Mouse (Mus musculus): ENCODE measurements around the gene Wdr53. TPM values are rescaled to one million over a fixed set of nuclear protein-coding genes. Genes with fewer than 3 reads are reported as not detected.
"Not testable (repeated sequence)": the region's sequence is repeated elsewhere in the genome, so short reads cannot be mapped to it uniquely, and the experiment has no call there.

Wdr53 gene
- polyA plus RNA-seq, 1 experiment from 2014 or later = 15.6 TPM

- ATAC-seq (ENCODE audit: low FRiP score, low TSS enrichment); H3K27me3 ChIP-seq (ENCODE audit: control insufficient read depth, insufficient read depth, low read length); H3K4me1 ChIP-seq (ENCODE audit: control insufficient read depth, insufficient read depth, low read length); DNase-seq; H3K4me2 ChIP-seq (ENCODE audit: low read length); H3K4me3 ChIP-seq (replicated peaks; ENCODE audit: low read depth, low read length); H3K9me3 ChIP-seq (ENCODE audit: control insufficient read depth, low read length); H3K9ac ChIP-seq (replicated peaks; ENCODE audit: low read length); H3K27ac ChIP-seq (replicated peaks; ENCODE audit: low read depth, low read length): not testable (repeated sequence)
- peaks cover 38% of the 10 kb centered on the region for H3K36me3 ChIP-seq (ENCODE audit: control insufficient read depth, insufficient read depth, low read length)
- 79% methylated on average over 3 of the region's 3 CpGs for WGBS
Observed at GRCm38 (mm10) chr16:32232050-32232449, 15.0 kb upstream of the Wdr53 start.

- Histone ChIP-seq H3K9ac (replicated peaks; ENCODE audit: low read length) (no peak overlapping the region), H3K9me3 (ENCODE audit: control insufficient read depth, low read length) (no peaks in the 10 kb centered on the region), H3K36me3 (ENCODE audit: control insufficient read depth, insufficient read depth, low read length) (peaks cover 30% of the 10 kb centered on the region), H3K4me3 (replicated peaks; ENCODE audit: low read depth, low read length) (no peak overlapping the region), H3K4me2 (ENCODE audit: low read length) (no peak overlapping the region), H3K27me3 (ENCODE audit: control insufficient read depth, insufficient read depth, low read length) (no peaks in the 10 kb centered on the region), H3K27ac (replicated peaks; ENCODE audit: low read depth, low read length) (no peak overlapping the region), H3K4me1 (ENCODE audit: control insufficient read depth, insufficient read depth, low read length) (no peaks in the 10 kb centered on the region)
- 93% methylated on average over 19 of the region's 19 CpGs for WGBS
- DNase-seq (no peak), ATAC-seq (ENCODE audit: low FRiP score, low TSS enrichment) (no peak)
Observed at GRCm38 (mm10) chr16:32237930-32238680, 8.9 kb upstream of the Wdr53 start.

- no peak overlapping the region for H3K4me2 ChIP-seq (ENCODE audit: low read length)
- DNase-seq = no peak
- whole genome bisulfite sequencing = 92% methylated on average over 2 of the region's 2 CpGs
- H3K9me3 ChIP-seq (ENCODE audit: control insufficient read depth, low read length) = no peaks in the 10 kb centered on the region
- no peak overlapping the region for H3K4me3 ChIP-seq (replicated peaks; ENCODE audit: low read depth, low read length)
- no peak overlapping the region for H3K27ac ChIP-seq (replicated peaks; ENCODE audit: low read depth, low read length)
- ATAC-seq (ENCODE audit: low FRiP score, low TSS enrichment) = no peak
- no peak overlapping the region for H3K9ac ChIP-seq (replicated peaks; ENCODE audit: low read length)
- no peaks in the 10 kb centered on the region for H3K27me3 ChIP-seq (ENCODE audit: control insufficient read depth, insufficient read depth, low read length)
- peaks cover 2% of the 10 kb centered on the region; the same call in 1 of the 2 replicates for H3K4me1 ChIP-seq (ENCODE audit: control insufficient read depth, insufficient read depth, low read length)
- H3K36me3 ChIP-seq (ENCODE audit: control insufficient read depth, insufficient read depth, low read length) = peaks cover 16% of the 10 kb centered on the region
Observed at GRCm38 (mm10) chr16:32239428-32240312, 7.4 kb upstream of the Wdr53 start.

- no peaks in the 10 kb centered on the region for H3K9me3 ChIP-seq (ENCODE audit: control insufficient read depth, low read length)
- H3K27me3 ChIP-seq (ENCODE audit: control insufficient read depth, insufficient read depth, low read length) = no peaks in the 10 kb centered on the region
- ATAC-seq (ENCODE audit: low FRiP score, low TSS enrichment) (no peak), DNase-seq (no peak)
- no peak overlapping the region for H3K27ac ChIP-seq (replicated peaks; ENCODE audit: low read depth, low read length)
- no peak overlapping the region for H3K4me2 ChIP-seq (ENCODE audit: low read length)
- H3K9ac ChIP-seq (replicated peaks; ENCODE audit: low read length) = no peak overlapping the region
- H3K4me3 ChIP-seq (replicated peaks; ENCODE audit: low read depth, low read length) = no peak overlapping the region
- H3K36me3 ChIP-seq (ENCODE audit: control insufficient read depth, insufficient read depth, low read length) = no peaks in the 10 kb centered on the region
- H3K4me1 ChIP-seq (ENCODE audit: control insufficient read depth, insufficient read depth, low read length) = peaks cover 17% of the 10 kb centered on the region
- WGBS = 92% methylated on average over 3 of the region's 3 CpGs
Observed at GRCm38 (mm10) chr16:32243901-32244300, 3.1 kb upstream of the Wdr53 start.

GRCm38 (mm10) chr16:32246351-32246791, 656 bp upstream of the Wdr53 start:
- WGBS = under 1% methylated on average over 38 of the region's 41 CpGs
- H3K36me3 ChIP-seq (ENCODE audit: control insufficient read depth, insufficient read depth, low read length) = no peaks in the 10 kb centered on the region

GRCm38 (mm10) chr16:32264225-32264624, 17.2 kb downstream of the Wdr53 start:
- not testable (repeated sequence) for H3K9ac ChIP-seq (replicated peaks; ENCODE audit: low read length); H3K4me1 ChIP-seq (ENCODE audit: control insufficient read depth, insufficient read depth, low read length); H3K36me3 ChIP-seq (ENCODE audit: control insufficient read depth, insufficient read depth, low read length); H3K27ac ChIP-seq (replicated peaks; ENCODE audit: low read depth, low read length); H3K27me3 ChIP-seq (ENCODE audit: control insufficient read depth, insufficient read depth, low read length); ATAC-seq (ENCODE audit: low FRiP score, low TSS enrichment); H3K4me3 ChIP-seq (replicated peaks; ENCODE audit: low read depth, low read length); H3K9me3 ChIP-seq (ENCODE audit: control insufficient read depth, low read length); H3K4me2 ChIP-seq (ENCODE audit: low read length)
- 91% methylated on average over 2 of the region's 2 CpGs for WGBS
- peak; percentile 23 for DNase-seq

More at GRCm38 (mm10) chr16:32246351-32246791, 656 bp upstream of the Wdr53 start:
- DNase-seq (peak; percentile 54), ATAC-seq (ENCODE audit: low FRiP score, low TSS enrichment) (no peak; the same call in 1 of the 2 replicates)
- peak overlapping the region; percentile 88 for H3K9ac ChIP-seq (replicated peaks; ENCODE audit: low read length)
- peak overlapping the region; percentile 81 for H3K4me2 ChIP-seq (ENCODE audit: low read length)
- no peaks in the 10 kb centered on the region for H3K27me3 ChIP-seq (ENCODE audit: control insufficient read depth, insufficient read depth, low read length)
- peak overlapping the region; percentile 76 for H3K4me3 ChIP-seq (replicated peaks; ENCODE audit: low read depth, low read length)
- peaks cover 17% of the 10 kb centered on the region for H3K4me1 ChIP-seq (ENCODE audit: control insufficient read depth, insufficient read depth, low read length)
- H3K27ac ChIP-seq (replicated peaks; ENCODE audit: low read depth, low read length) = peak overlapping the region; percentile 93
- no peaks in the 10 kb centered on the region for H3K9me3 ChIP-seq (ENCODE audit: control insufficient read depth, low read length)

GRCm38 (mm10) chr16:32271291-32271690, 24.3 kb downstream of the Wdr53 start, which contains the start of gene Smco1:
Smco1 (plus strand) TSS chr16:32271468.
- no peak within 1 kb of the TSS for H3K27ac ChIP-seq (replicated peaks; ENCODE audit: low read depth, low read length)
- no peaks in the 10 kb centered on the region for H3K4me1 ChIP-seq (ENCODE audit: control insufficient read depth, insufficient read depth, low read length)
- H3K36me3 ChIP-seq (ENCODE audit: control insufficient read depth, insufficient read depth, low read length) = no peaks in the 10 kb centered on the region
- no peak within 1 kb of the TSS for H3K9ac ChIP-seq (replicated peaks; ENCODE audit: low read length)
- DNase-seq = no peak
- no peak within 1 kb of the TSS for H3K4me2 ChIP-seq (ENCODE audit: low read length)
- ATAC-seq (ENCODE audit: low FRiP score, low TSS enrichment) = no peak
- WGBS = 90% methylated on average over 11 of the region's 11 CpGs
- H3K4me3 ChIP-seq (replicated peaks; ENCODE audit: low read depth, low read length) = no peak within 1 kb of the TSS
- H3K27me3 ChIP-seq (ENCODE audit: control insufficient read depth, insufficient read depth, low read length) = no peaks in the 10 kb centered on the region
- 0 out of 2 replicates have a peak, but pooled peaks cover 3% of the 10 kb centered on the region for H3K9me3 ChIP-seq (ENCODE audit: control insufficient read depth, low read length)

- DNase-seq (no peak), ATAC-seq (ENCODE audit: low FRiP score, low TSS enrichment) (no peak)
- Histone ChIP-seq H3K4me2 (ENCODE audit: low read length) (no peak overlapping the region), H3K9ac (replicated peaks; ENCODE audit: low read length) (no peak overlapping the region), H3K4me1 (ENCODE audit: control insufficient read depth, insufficient read depth, low read length) (peaks cover under 1% of the 10 kb centered on the region), H3K27ac (replicated peaks; ENCODE audit: low read depth, low read length) (no peak overlapping the region), H3K27me3 (ENCODE audit: control insufficient read depth, insufficient read depth, low read length) (no peaks in the 10 kb centered on the region), H3K36me3 (ENCODE audit: control insufficient read depth, insufficient read depth, low read length) (no peaks in the 10 kb centered on the region), H3K9me3 (ENCODE audit: control insufficient read depth, low read length) (0 out of 2 replicates have a peak, but pooled peaks cover 3% of the 10 kb centered on the region), H3K4me3 (replicated peaks; ENCODE audit: low read depth, low read length) (no peak overlapping the region)
- whole genome bisulfite sequencing = 60% methylated on average over 9 of the region's 9 CpGs
Observed at GRCm38 (mm10) chr16:32273338-32273737, 26.3 kb downstream of the Wdr53 start.

Data from midbrain, embryonic 14.5 days (tissue).